Mouse (Mus musculus) lung, postnatal 10 days (tissue): ENCODE measurements around the gene Marveld1.

ENCODE experiments used
- DNase-seq: peaks from one replicate; pipeline ENCODE4 v3.0.0; 2021

The Marveld1 gene

GRCm38 (mm10) chr19:42147170-42147768 lies at the start of gene Marveld1:
Gene Marveld1 (plus strand): TSS chr19:42147400.
- DNase-seq: peak; percentile 96

- DNase-seq: no peak
These were observed 47.8 kb upstream of the Marveld1 start for GRCm38 (mm10) chr19:42099406-42099805.

DNA sequence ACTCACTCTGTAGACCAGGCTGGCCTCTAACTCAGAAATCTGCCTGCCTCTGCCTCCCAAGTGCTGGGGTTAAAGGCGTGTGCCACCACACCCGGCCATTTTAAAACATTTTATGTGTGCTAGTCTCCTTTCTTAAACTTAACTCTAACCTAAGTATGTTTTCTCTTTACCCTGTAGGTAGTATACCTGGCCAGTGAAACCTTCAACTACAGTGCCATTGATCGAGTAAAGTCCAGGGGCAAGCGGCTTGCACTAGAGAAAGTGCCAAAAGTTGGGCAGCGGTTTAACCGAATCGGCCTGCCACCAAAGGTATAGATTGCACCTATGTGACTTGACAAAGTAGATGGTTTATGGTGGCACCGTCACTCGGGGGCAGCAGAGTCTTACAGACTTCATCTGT lies 42.5 kb upstream of the Marveld1 start:
- DNase-seq: no peak

GRCm38 (mm10) chr19:42115783-42116335 lies 31.3 kb upstream of the Marveld1 start:
- no peak for DNase-seq

DNA sequence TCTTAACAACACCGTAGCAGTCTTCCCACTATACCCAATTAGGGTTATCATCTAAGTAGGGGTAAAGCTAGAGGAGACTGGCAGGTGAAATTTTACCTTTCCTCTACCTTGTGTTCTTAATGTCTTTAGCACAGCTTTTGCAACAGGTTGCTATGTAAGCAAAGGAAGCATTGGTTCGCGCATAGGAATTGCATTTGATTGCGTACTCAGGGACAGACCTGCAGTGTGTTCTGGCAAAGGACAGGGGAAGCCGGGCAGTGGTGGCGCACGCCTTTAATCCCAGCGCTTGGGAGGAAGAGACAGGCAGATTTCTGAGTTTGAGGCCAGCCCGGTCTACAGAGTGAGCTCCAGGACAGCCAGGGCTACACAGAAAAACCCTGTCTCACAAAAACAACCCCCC lies 29.1 kb upstream of the Marveld1 start:
- no peak for DNase-seq

GRCm38 (mm10) chr19:42118596-42118995 lies 28.6 kb upstream of the Marveld1 start:
- no peak for DNase-seq

- no peak for DNase-seq
These were observed 26.7 kb upstream of the Marveld1 start for GRCm38 (mm10) chr19:42120451-42120850.

DNA sequence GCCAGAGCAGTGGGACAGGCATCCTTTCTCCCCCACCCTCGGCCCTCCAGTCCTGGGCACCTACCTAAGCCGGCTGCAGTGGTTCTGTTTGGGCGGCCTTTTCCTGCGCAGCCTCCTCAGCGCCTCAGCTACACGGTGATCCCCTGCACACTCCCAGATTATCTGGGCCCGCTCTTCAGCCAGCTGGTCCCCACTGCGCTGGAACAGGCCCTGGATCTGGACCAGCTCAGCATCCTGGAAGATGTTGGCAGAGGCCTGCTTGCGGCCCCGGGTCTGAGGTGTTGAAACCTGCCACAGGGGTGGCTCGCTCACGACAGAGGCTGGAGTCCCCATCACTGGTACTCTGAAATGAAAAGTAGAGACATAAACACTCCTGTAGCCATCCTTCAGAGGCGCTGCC lies 22.5 kb upstream of the Marveld1 start:
- no peak for DNase-seq

DNA sequence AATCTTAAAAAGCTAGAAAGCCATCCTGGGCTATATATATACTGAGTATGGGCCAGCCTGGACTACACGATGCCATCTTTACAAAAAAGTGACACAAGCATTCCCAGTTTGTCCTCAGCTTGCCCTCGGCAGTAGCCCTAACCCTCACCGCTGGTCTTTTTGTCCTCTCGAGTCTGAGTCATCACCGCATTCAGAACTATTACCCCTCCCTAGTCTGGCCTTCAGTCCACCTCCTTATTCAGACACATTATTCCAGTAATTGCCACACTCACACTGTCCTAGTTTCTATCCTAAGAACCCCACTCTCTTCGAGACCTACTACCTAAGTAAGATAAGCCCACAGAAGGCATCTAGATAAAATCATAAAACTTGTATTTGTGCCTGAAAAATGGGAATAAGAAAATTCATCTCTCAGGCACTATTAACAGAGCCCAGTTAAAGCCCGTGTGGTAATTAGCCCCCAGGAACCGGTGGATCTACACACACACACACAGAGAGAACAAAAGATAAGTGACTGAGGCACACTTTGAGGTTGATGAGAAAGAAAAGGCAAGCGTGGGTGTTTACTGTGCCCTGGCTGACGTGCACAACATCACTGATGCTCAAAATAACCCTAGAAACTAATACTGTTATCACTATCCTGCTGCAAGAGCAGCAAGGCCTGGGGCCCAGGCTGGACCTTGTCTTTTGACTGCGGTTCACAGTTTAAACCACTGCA lies 21.5 kb upstream of the Marveld1 start:
- no peak for DNase-seq

DNA sequence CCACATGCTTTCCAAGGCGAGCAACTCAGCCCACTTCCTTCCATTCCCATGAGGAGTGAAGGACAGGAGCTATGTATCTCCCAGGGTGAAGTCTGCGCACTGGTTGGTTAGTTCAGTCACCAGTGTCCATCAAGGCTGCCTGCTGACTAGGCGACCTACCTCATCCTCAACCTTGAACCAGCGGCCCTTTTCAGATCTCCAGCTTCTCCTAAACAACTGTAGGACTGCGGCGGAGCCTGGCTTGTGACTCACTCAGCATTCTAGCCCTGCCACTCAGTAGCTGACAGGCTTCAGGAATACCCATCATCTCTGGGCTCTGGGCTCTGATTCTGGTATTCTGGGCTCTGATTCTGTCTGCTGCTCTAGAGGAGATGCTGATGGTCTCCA lies 21.0 kb upstream of the Marveld1 start:
- DNase-seq: no peak

DNA sequence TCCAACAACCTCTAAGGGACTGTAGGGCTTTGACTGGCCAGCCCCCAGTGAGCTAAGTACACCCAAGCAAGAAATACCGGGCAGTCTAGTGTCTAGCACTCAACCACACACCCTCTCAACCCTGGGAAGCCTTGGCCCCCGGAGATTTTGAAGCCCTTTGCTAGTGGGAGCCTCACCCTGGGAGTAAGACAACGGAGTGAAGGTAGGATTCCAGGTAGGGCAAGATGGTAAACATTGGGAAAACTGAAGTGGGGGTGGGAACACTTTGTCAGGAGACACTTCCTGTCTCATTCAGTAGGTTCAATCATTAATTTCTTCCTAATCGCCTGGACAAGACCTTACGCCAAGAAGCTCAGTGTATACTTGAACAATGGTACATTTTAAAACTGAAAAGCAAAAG lies 20.2 kb upstream of the Marveld1 start:
- no peak for DNase-seq

DNA sequence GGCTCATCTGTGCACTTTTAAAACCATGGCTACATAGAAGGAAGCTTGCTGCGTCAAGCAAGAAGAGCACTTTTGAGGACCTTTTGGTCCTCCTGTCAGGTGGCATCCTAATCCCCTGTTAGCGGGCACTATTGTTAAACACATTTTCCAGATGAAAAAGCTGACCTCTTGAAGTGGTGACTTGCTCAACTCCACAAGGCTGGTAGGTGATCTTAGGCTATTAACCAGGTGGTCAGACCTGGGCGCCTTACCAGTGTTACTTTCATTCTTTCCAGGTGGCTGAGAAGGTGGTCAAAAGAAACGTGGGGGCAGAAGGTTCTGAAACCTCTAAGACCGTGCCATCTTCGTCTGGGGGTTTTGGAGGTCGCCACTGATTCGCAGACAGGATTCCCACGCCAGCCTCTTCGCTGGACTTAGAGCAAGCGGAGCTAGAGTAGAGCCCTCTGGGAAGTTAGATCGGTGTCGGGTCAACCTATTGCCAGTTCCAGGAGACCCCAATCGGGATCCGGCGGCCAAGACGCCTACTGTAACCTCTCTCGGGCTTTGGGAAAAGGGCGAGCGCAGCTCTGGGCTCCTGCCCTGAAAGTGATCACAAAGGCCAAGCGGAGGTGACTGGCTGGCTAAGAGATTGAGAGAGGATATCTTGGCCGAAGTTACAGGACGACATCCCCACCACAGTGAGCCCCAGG lies 19.0 kb upstream of the Marveld1 start:
- no peak for DNase-seq

DNA sequence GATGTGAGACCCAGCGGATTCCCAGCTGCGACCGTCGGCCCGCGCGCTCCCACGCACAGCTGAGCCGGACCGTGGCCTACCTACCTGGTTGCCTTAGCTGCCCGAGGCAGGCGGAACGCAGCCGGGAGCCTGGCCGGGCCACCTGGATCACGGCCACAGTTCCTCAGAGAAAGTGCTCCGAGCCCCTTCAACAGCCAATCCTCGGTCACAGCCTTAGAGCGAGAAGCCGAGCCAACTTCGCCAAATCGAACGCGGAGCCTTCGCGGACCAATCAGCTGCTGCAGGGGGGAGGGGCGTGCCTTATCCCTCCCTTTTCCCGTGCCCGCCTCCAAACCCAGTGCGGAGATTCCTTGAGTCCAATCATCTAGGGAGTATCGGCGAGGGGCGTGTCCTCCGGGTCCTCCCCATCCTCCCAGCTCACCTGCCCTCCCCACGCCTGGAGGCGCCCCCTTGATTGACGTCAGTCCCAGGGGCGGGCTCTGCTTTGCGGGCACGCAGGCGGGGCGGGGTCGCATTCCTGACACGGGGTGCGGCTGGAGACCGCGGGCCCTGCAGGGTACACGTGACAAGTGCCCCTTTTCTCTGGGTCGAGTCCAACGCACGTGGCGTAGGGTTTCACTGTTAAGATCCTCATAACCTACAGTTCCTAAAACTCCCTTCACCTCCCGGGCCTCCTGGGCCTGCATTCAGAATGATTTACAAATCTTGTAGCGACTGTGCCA lies 18.3 kb upstream of the Marveld1 start, which contains the start of gene Avpi1:
TSS of gene Avpi1 (minus strand) at position 273 of the 722 bp plus-strand sequence.
- DNase-seq: peak; percentile 99

DNA sequence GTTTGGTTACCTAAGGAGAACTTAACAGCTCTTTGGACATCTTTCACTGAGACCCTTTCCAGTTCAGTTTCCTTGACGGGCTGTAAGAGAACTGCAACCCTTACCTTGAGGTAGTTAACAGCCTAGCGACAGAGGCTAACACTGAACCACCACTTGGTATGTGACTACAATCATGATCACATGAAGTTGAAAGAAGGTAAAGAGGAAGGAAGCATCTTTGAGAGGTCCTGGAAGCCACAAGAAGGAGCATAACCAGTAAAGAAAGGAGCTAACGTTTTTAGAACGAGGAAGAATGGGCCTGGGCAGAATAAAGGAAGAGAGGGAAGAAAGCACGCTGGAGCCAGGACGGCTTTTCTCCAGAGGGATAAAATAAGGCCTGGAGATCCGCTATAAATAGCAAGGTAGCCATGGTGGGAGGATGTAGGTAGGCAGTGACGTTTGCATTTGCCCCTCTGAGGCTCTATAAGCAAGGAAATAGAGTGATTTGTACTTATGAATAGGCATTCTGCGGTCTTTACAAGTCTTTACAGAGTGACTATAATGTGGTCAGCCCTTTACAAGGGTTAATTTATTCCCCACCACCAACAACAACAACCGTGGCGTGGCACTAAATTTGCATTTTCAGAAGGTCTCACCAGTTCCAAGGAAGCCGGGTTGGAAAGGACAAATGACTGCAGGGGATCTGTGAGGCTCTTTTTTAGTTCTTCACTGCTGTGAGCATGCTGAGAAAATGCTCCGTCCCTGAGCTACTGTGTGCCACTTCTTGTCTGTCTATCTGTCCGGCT lies 17.5 kb upstream of the Marveld1 start:
- DNase-seq: no peak

DNA sequence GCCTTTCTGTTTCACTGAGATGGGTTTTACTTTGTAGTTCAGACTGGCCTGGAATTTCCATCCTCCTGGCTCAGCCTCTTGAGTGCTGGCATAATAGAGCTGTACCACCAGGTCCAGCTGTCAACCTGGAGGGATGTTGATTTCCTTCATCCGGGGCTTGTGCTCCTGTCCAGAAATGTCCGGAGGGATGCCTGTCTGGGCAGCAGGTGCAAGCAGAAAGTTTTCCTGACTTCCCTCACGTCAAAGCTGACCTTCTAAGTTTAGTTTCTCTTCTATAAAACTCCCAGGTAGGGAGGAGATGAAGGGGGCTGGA lies 16.9 kb upstream of the Marveld1 start:
- DNase-seq: no peak

DNA sequence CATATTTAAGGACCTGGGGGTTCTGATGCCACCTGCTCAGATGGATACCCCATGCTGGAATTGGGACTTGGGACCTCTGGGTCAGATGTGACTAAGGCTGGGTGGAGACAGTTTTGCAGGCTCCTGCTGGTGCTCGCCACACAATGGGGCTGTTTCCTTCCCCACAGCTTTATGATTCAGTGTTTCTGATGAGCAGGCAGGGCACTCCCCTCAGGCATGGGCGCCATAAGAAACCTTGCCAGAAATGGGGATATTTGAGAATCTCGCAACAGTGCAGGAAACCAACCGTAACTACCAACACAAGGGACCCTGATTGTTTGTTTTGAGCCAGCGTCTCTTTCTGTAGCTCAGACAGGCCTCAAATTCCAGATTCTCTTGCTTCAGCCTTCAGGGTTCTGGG lies 16.1 kb upstream of the Marveld1 start:
- peak; percentile 44 for DNase-seq

- DNase-seq: no peak
These were observed 12.1 kb upstream of the Marveld1 start for GRCm38 (mm10) chr19:42135070-42135469.

- no peak for DNase-seq
These were observed 11.1 kb upstream of the Marveld1 start for GRCm38 (mm10) chr19:42136126-42136525.

GRCm38 (mm10) chr19:42137167-42137672 lies 10.0 kb upstream of the Marveld1 start:
- DNase-seq: no peak

DNA sequence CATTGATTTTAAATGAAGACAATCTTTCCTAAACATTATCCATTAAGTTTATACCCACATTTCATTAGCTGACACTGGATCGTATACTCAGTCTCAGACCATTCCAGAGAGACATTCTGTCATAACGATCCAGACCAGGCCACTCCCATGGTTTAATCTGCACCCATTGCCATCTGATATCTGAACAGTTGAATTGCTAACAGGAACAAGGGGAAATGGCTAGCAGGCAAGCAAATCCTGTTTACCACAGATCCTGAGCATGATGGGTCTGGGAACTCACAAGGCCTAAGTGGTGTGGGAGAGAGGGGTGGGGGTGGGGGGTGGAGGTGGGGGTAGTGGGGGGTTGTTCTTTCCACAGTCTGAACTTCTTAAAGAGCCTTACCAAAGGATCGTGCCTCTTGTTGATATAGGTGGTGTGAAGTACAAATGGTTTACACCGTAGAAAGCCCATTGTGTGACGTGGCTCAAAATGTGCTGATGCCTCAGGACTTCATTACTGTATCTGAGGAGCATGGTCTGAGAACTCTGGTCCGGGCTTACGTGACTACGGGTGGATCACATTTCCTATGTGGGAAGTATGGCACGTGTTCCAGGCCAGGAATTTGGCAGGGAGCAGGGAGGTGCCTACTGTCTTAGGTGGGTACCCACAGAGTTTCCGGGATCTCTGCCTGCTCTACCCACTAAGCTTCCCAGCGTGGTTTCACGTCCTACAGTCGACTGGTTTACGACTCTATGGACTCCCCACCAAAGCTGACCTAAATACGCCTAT lies 8.5 kb upstream of the Marveld1 start:
- peak; percentile 41 for DNase-seq

GRCm38 (mm10) chr19:42139724-42140517 lies 7.3 kb upstream of the Marveld1 start:
- DNase-seq: no peak
